ENCODE assay signal across 8 mouse cellular contexts in the genomic region with DNA sequence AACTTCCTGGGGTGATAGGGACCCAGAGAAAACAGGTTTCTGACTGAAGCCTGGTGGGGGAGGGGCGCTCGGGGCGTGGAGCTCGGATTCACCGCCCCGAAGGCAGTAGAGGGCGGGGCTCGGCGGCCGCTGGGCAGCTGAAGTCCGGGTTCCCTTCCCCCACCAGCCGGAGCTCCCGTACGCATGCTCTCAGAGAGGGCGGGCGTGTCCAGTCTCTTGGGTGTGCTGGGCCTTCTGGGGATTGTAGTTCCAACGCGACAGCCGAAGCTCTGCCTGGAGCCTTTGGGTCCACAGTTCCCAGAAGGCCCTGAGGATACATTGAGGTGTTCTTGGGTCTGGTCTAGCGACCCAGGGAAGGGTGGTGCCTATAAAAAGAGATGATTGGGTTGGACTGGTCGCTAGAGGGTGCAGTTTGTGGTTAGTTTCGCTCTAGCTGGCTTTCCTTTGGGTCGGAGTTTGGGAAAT. TPM values are rescaled to one million over a fixed set of nuclear protein-coding genes. Genes with fewer than 3 reads are reported as not detected.
A peak's percentile ranks its signal among the peaks of the same experiment; 100 is the strongest.
DNase-seq lines count a peak whose midpoint lies in the region; ATAC-seq and TF ChIP-seq lines count a peak whose summit lies in the region.

No protein-coding gene starts in this region.

- DNase-seq in gastrocnemius, adult 8-10 months (ENCODE audit: low spot score in 2 of 2), result peak; percentile 99
- DNase-seq in induced T-regulatory cell, adult 2 months (ENCODE audit: low read depth), result peak; percentile 98
- DNase-seq in left cerebral cortex, adult 9 months (ENCODE audit: low spot score in 2 of 2), result peak; percentile 96 to 97
- peak; percentile 96 for DNase-seq in right cerebral cortex, postnatal 14 days
- DNase-seq in urinary bladder, postnatal 36 days (ENCODE audit: low spot score in 2 of 2), result peak; percentile 97 to 98

- H3K4me1 ChIP-seq in cortical plate, adult 2 months (ENCODE audit: control insufficient read depth, insufficient read depth, low read length), result no peaks in the 10 kb centered on the region

- peak overlapping the region; percentile 60 for H3K4me3 ChIP-seq in cortical plate, adult 2 months (ENCODE audit: insufficient read depth, low read length)

- TF ChIP-seq CTCF in cortical plate, adult 2 months (IDR thresholded peaks at IDR 0.05; ENCODE audit: extremely low read depth, insufficient read depth, low read length), result peak; percentile 61

- H3K27ac ChIP-seq in cortical plate, adult 2 months (ENCODE audit: insufficient read depth, low read length), result no peak overlapping the region

- TF ChIP-seq POLR2A in cortical plate, adult 2 months (IDR thresholded peaks at IDR 0.05; ENCODE audit: extremely low read depth, insufficient read depth, low read length), result 0 out of 2 replicates have a peak, but pooled peaks have one; percentile 4

- ATAC-seq in activated CD4-positive, CD25-positive, alpha-beta regulatory T cell, adult 4 months, result peak; percentile 71
- peak; percentile 74 for ATAC-seq in megakaryocyte progenitor cell, adult 5-6 weeks (replicated peaks; ENCODE audit: poor library complexity)

RNA-seq across cellular contexts. Expression of gene Sertad3, which starts 1.0 kb away (rescaled TPM):
- 10 to 100 TPM; 41.9 to 47.6 TPM for polyA plus RNA-seq in activated CD4-positive, CD25-positive, alpha-beta regulatory T cell, adult 4 months (2017; shearing (Covaris generic))
- polyA plus RNA-seq in cortical plate, adult 2 months (2012; rRNA removed), result 3.3 and 3.8 TPM in 2 replicates
- 1 to 10 TPM; 3.8 to 5.3 (median 4.3) TPM for total RNA-seq in gastrocnemius, adult 8-10 months (2022)
- total RNA-seq in megakaryocyte progenitor cell, adult 5-6 weeks (2015), result 2.5 and 2.9 TPM in 2 replicates
- 6.1 and 7.6 TPM in 2 replicates for total RNA-seq in megakaryocyte progenitor cell, adult 5-6 weeks (2017)

RNA-seq across cellular contexts. Expression of gene Sertad1, which starts 12.2 kb away (rescaled TPM):
- polyA plus RNA-seq in activated CD4-positive, CD25-positive, alpha-beta regulatory T cell, adult 4 months (2017; shearing (Covaris generic)), result 10 to 100 TPM; 46.6 to 47.9 TPM
- polyA plus RNA-seq in cortical plate, adult 2 months (2012; rRNA removed), result 15.7 and 19.3 TPM in 2 replicates
- total RNA-seq in gastrocnemius, adult 8-10 months (2022), result 1 to 10 TPM; 6.5 to 9.8 (median 8.8) TPM
- 9.2 and 12.5 TPM in 2 replicates for total RNA-seq in megakaryocyte progenitor cell, adult 5-6 weeks (2015)
- 5.9 and 6.8 TPM in 2 replicates for total RNA-seq in megakaryocyte progenitor cell, adult 5-6 weeks (2017)

RNA-seq across cellular contexts. Expression of gene Prx, which starts 24.6 kb away (rescaled TPM):
- polyA plus RNA-seq in activated CD4-positive, CD25-positive, alpha-beta regulatory T cell, adult 4 months (2017; shearing (Covaris generic)), result under 1 TPM; 0.11 to 0.68 TPM
- 0.29 and 0.47 TPM in 2 replicates for polyA plus RNA-seq in cortical plate, adult 2 months (2012; rRNA removed)
- 1 to 10 TPM; 2.3 to 7.7 (median 5.7) TPM for total RNA-seq in gastrocnemius, adult 8-10 months (2022)
- 0.52 and 0.68 TPM in 2 replicates for total RNA-seq in megakaryocyte progenitor cell, adult 5-6 weeks (2015)
- 0.75 and 0.81 TPM in 2 replicates for total RNA-seq in megakaryocyte progenitor cell, adult 5-6 weeks (2017)

RNA-seq across cellular contexts. Expression of gene Blvrb, which starts 26.7 kb away (rescaled TPM):
- polyA plus RNA-seq in activated CD4-positive, CD25-positive, alpha-beta regulatory T cell, adult 4 months (2017; shearing (Covaris generic)), result 10 to 100 TPM; 13.9 to 16.7 TPM
- 15.8 and 16.6 TPM in 2 replicates for polyA plus RNA-seq in cortical plate, adult 2 months (2012; rRNA removed)
- 10 to 100 TPM in 3 of 4 experiments, 1 to 10 TPM in 1; 9.9 to 14.4 (median 11.3) TPM for total RNA-seq in gastrocnemius, adult 8-10 months (2022)
- 31.8 and 53.4 TPM in 2 replicates for total RNA-seq in megakaryocyte progenitor cell, adult 5-6 weeks (2015)
- 21.2 and 30.2 TPM in 2 replicates for total RNA-seq in megakaryocyte progenitor cell, adult 5-6 weeks (2017)

RNA-seq across cellular contexts. Expression of gene Sptbn4, which starts 27.0 kb away (rescaled TPM):
- under 1 TPM; 0.16 to 0.37 TPM for polyA plus RNA-seq in activated CD4-positive, CD25-positive, alpha-beta regulatory T cell, adult 4 months (2017; shearing (Covaris generic))
- 149 and 162 TPM in 2 replicates for polyA plus RNA-seq in cortical plate, adult 2 months (2012; rRNA removed)
- total RNA-seq in gastrocnemius, adult 8-10 months (2022), result not detected
- total RNA-seq in megakaryocyte progenitor cell, adult 5-6 weeks (2015), result 0.02 and 0.07 TPM in 2 replicates
- not detected in 2 replicates for total RNA-seq in megakaryocyte progenitor cell, adult 5-6 weeks (2017)
